Mouse (Mus musculus): Measurements from ENCODE around the gene Mrps2. TPM values are rescaled to one million over a fixed set of nuclear protein-coding genes. Genes with fewer than 3 reads are reported as not detected.
"Not testable (repeated sequence)": the region's sequence is repeated elsewhere in the genome, so short reads cannot be mapped to it uniquely, and the experiment has no call there.

Gene Mrps2
- polyA plus RNA-seq, 1 experiment, result 71.5 TPM

GRCm38 (mm10) chr2:28463919-28464318, 3.9 kb upstream of the Mrps2 start:
- Histone ChIP-seq H3K4me3 (ENCODE audit: insufficient read depth, low read depth, low read length) (no peak overlapping the region), H3K27ac (replicated peaks; ENCODE audit: low read depth, low read length) (no peak overlapping the region), H3K4me1 (ENCODE audit: control insufficient read depth, insufficient read depth, insufficient read length, low read length) (peaks cover 6% of the 10 kb centered on the region)

- H3K27ac ChIP-seq (replicated peaks; ENCODE audit: low read depth, low read length), result no peak overlapping the region
- H3K4me3 ChIP-seq (ENCODE audit: insufficient read depth, low read depth, low read length), result no peak overlapping the region
- peaks cover 6% of the 10 kb centered on the region for H3K4me1 ChIP-seq (ENCODE audit: control insufficient read depth, insufficient read depth, insufficient read length, low read length)
Observed at GRCm38 (mm10) chr2:28464919-28465318, 2.9 kb upstream of the Mrps2 start.

- peaks cover 6% of the 10 kb centered on the region for H3K4me1 ChIP-seq (ENCODE audit: control insufficient read depth, insufficient read depth, insufficient read length, low read length)
- no peak within 1 kb of the TSS for H3K4me3 ChIP-seq (ENCODE audit: insufficient read depth, low read depth, low read length)
- no peak within 1 kb of the TSS for H3K27ac ChIP-seq (replicated peaks; ENCODE audit: low read depth, low read length)
Observed at GRCm38 (mm10) chr2:28465836-28466518, 1.9 kb upstream of the Mrps2 start, which contains the start of gene 1700007K13Rik. TSS of gene 1700007K13Rik (minus strand) at chr2:28466332.

- peak overlapping the region; percentile 97 for H3K4me3 ChIP-seq (ENCODE audit: insufficient read depth, low read depth, low read length)
- H3K4me1 ChIP-seq (ENCODE audit: control insufficient read depth, insufficient read depth, insufficient read length, low read length), result peaks cover 6% of the 10 kb centered on the region
- H3K27ac ChIP-seq (replicated peaks; ENCODE audit: low read depth, low read length), result peak overlapping the region; percentile 68
Observed at GRCm38 (mm10) chr2:28468486-28469225, 790 bp downstream of the Mrps2 start.

GRCm38 (mm10) chr2:28469461-28469860, 1.6 kb downstream of the Mrps2 start:
- peaks cover 6% of the 10 kb centered on the region for H3K4me1 ChIP-seq (ENCODE audit: control insufficient read depth, insufficient read depth, insufficient read length, low read length)
- H3K4me3 ChIP-seq (ENCODE audit: insufficient read depth, low read depth, low read length), result no peak overlapping the region
- H3K27ac ChIP-seq (replicated peaks; ENCODE audit: low read depth, low read length), result no peak overlapping the region

GRCm38 (mm10) chr2:28470591-28470990, 2.7 kb downstream of the Mrps2 start:
- no peak overlapping the region for H3K4me3 ChIP-seq (ENCODE audit: insufficient read depth, low read depth, low read length)
- H3K4me1 ChIP-seq (ENCODE audit: control insufficient read depth, insufficient read depth, insufficient read length, low read length), result peaks cover 6% of the 10 kb centered on the region
- H3K27ac ChIP-seq (replicated peaks; ENCODE audit: low read depth, low read length), result no peak overlapping the region

- not testable (repeated sequence) for H3K4me3 ChIP-seq (ENCODE audit: insufficient read depth, low read depth, low read length); H3K4me1 ChIP-seq (ENCODE audit: control insufficient read depth, insufficient read depth, insufficient read length, low read length); H3K27ac ChIP-seq (replicated peaks; ENCODE audit: low read depth, low read length)
Observed at GRCm38 (mm10) chr2:28472011-28472410, 4.1 kb downstream of the Mrps2 start.

DNA sequence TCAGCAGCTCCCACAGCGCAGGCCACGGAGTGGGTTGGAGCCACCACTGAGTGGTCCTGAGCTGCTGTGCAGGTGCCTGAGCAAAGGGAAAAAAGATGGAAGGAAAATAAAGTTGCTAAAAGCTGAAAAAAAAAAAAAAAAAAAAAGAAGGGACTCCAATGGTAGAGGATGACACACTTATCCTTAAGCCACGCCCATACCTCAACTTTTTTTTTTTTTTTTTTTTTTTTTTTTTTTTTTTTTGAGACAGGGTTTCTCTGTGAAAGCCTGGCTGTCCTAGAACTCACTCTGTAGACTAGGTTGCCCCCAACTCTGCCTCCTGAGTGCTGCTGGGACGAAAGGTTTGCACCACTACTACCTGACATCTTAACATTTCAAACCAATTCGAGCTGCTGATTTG, 10.1 kb downstream of the Mrps2 start:
- not testable (repeated sequence) for H3K4me3 ChIP-seq (ENCODE audit: insufficient read depth, low read depth, low read length); H3K4me1 ChIP-seq (ENCODE audit: control insufficient read depth, insufficient read depth, insufficient read length, low read length); H3K27ac ChIP-seq (replicated peaks; ENCODE audit: low read depth, low read length)

GRCm38 (mm10) chr2:28479208-28480204, 11.6 kb downstream of the Mrps2 start:
- H3K4me3 ChIP-seq (ENCODE audit: insufficient read depth, low read depth, low read length), result no peak overlapping the region
- H3K4me1 ChIP-seq (ENCODE audit: control insufficient read depth, insufficient read depth, insufficient read length, low read length), result no peaks in the 10 kb centered on the region
- H3K27ac ChIP-seq (replicated peaks; ENCODE audit: low read depth, low read length), result no peak overlapping the region

DNA sequence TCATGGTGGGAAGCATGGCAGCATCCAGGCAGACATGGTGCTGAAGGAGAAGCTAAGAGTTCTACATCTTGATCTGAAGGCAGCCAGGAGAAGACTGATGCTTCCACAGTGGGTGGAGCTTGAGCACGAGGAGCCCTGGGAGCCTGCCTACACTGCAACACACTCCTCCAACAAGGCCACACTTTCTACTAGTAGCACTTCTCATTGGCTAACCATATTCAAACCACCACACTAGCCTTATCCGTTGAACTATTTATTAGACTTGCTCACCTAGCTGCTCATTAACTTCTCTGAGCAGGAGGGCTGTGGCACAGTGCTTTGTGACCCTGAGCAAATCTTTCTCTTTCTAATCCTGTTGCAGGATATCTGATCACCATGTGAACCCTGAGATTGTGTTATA, 16.0 kb downstream of the Mrps2 start:
- Histone ChIP-seq H3K4me3 (ENCODE audit: insufficient read depth, low read depth, low read length) (no peak overlapping the region), H3K4me1 (ENCODE audit: control insufficient read depth, insufficient read depth, insufficient read length, low read length) (no peaks in the 10 kb centered on the region), H3K27ac (replicated peaks; ENCODE audit: low read depth, low read length) (no peak overlapping the region)

- H3K4me1 ChIP-seq (ENCODE audit: control insufficient read depth, insufficient read depth, insufficient read length, low read length), result no peaks in the 10 kb centered on the region
- no peak overlapping the region for H3K4me3 ChIP-seq (ENCODE audit: insufficient read depth, low read depth, low read length)
- H3K27ac ChIP-seq (replicated peaks; ENCODE audit: low read depth, low read length), result no peak overlapping the region
Observed at GRCm38 (mm10) chr2:28494521-28494920, 26.7 kb downstream of the Mrps2 start.

- Histone ChIP-seq H3K27ac (replicated peaks; ENCODE audit: low read depth, low read length) (no peak overlapping the region), H3K4me1 (ENCODE audit: control insufficient read depth, insufficient read depth, insufficient read length, low read length) (no peaks in the 10 kb centered on the region), H3K4me3 (ENCODE audit: insufficient read depth, low read depth, low read length) (no peak overlapping the region)
Observed at GRCm38 (mm10) chr2:28495207-28495756, 27.4 kb downstream of the Mrps2 start.

DNA sequence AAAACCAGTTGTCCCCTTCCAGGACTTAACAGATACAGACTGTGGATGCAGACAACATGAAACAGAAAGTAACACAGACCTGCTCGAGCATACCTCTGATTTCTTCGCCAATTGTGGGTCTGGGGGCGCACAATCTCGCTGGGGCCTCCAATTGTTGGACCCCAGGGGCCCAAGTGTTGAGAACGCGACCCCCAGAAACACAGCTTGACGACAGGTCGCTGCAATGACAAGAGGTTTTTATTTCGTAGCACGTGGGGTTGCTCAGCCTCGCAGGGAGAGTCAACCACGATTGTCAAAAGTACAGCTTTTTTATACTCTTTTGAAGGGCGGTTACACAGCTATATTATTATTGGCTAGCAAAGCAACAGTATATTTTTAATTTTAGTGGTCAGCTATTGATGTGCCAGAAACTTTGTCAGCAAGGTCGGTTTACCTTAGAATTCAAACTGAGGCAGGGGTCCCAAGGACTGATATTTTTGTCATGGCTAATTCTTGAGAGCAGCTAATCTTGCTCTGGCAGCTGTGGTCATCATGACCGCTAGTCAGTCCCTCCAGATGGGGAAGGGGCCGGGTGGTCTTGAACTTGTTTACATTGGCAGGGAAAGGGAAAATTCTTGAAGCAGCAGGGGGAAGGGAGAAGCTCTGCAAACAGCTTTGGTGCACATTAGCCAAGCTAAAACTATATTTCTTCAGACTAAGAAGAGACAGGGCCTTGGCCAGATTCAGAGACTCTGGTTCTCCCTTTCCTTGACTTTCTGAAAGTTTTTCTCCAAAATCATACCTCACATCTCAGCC, 28.1 kb downstream of the Mrps2 start:
- Histone ChIP-seq H3K4me1 (ENCODE audit: control insufficient read depth, insufficient read depth, insufficient read length, low read length) (no peaks in the 10 kb centered on the region), H3K27ac (replicated peaks; ENCODE audit: low read depth, low read length) (no peak overlapping the region), H3K4me3 (ENCODE audit: insufficient read depth, low read depth, low read length) (no peak overlapping the region)

DNA sequence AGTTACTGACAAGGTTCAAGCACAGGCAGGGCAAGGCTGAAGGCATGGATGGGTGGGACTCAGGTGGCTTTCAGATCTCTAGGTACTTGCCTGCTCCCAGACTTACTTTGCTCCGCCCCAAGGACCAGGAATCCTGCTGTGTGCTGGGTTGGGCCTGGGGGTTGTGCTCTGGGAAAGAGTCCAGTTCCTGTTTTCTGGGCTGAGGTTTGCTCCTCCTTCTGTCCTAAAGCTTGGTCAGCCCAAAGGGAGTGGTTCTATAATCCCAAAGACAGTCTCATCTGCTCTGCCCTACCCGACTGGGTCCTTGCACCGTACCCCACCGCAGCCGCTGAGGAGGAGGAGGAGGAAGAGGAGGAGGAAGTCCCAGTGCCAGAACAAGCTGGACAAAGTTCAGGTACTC, 28.8 kb downstream of the Mrps2 start, which contains the start of gene Gbgt1:
Gene Gbgt1 (plus strand): TSS at position 221 of the 400 bp plus-strand sequence.
- Histone ChIP-seq H3K4me1 (ENCODE audit: control insufficient read depth, insufficient read depth, insufficient read length, low read length) (no peaks in the 10 kb centered on the region), H3K4me3 (ENCODE audit: insufficient read depth, low read depth, low read length) (peak within 1 kb of the TSS; percentile 41), H3K27ac (replicated peaks; ENCODE audit: low read depth, low read length) (peak within 1 kb of the TSS; percentile 11; the same call in 1 of the 2 replicates)
